Comparison of ENCODE assay signal across 8 mouse cellular contexts in genomic region chr4:59381007-59381743, GRCm38 (mm10). TPM values are rescaled to one million over a fixed set of nuclear protein-coding genes. Genes with fewer than 3 reads are reported as not detected.
DNase-seq lines count a peak whose midpoint lies in the region; ATAC-seq and TF ChIP-seq lines count a peak whose summit lies in the region.

No protein-coding gene starts in this region.

- H3K4me2 ChIP-seq in midbrain, embryonic 13.5 days (replicated peaks), result no peak overlapping the region

- H3K9me3 ChIP-seq in midbrain, embryonic 13.5 days, result no peaks in the 10 kb centered on the region

- H3K4me1 ChIP-seq in embryonic fibroblast, embryonic 13.5 days (ENCODE audit: control insufficient read depth, insufficient read depth, low read length), result no peaks in the 10 kb centered on the region
- H3K4me1 ChIP-seq in midbrain, embryonic 13.5 days (replicated peaks), result peaks cover 5% of the 10 kb centered on the region; the same call in 1 of the 2 replicates

- H3K27ac ChIP-seq in embryonic fibroblast, embryonic 13.5 days (ENCODE audit: insufficient read depth, low read length), result no peak overlapping the region
- H3K27ac ChIP-seq in midbrain, embryonic 13.5 days, result no peak overlapping the region

- TF ChIP-seq POLR2A in embryonic fibroblast, embryonic 13.5 days (IDR thresholded peaks at IDR 0.05; ENCODE audit: low read depth, low read length), result no peak

- 0 out of 2 replicates have a peak, but pooled peaks cover under 1% of the 10 kb centered on the region for H3K27me3 ChIP-seq in midbrain, embryonic 13.5 days

- no peaks in the 10 kb centered on the region for H3K36me3 ChIP-seq in midbrain, embryonic 13.5 days

- DNase-seq in MN1 (ENCODE audit: low spot score), result peak; percentile 56
- peak; percentile 36 for DNase-seq in adrenal gland, adult 8-10 months
- peak; percentile 73 for DNase-seq in heart, postnatal 4 days
- peak; percentile 87 for DNase-seq in layer of hippocampus, adult 9-10 months (ENCODE audit: low spot score)
- peak; percentile 67 for DNase-seq in testis, postnatal 10 days (ENCODE audit: low spot score)
- DNase-seq in B cell, adult 2 months, result no peak

- H3K9ac ChIP-seq in midbrain, embryonic 13.5 days (replicated peaks), result no peak overlapping the region

- H3K4me3 ChIP-seq in embryonic fibroblast, embryonic 13.5 days (ENCODE audit: insufficient read depth, low read length), result no peak overlapping the region
- no peak overlapping the region for H3K4me3 ChIP-seq in midbrain, embryonic 13.5 days (replicated peaks)

- peak; percentile 75 for TF ChIP-seq CTCF in embryonic fibroblast, embryonic 13.5 days (IDR thresholded peaks at IDR 0.05; ENCODE audit: borderline replicate concordance, insufficient read depth, low read length)

- peak; percentile 71; the same call in 1 of the 2 replicates for ATAC-seq in midbrain, embryonic 13.5 days

- 85% methylated on average over 13 of the region's 13 CpGs for WGBS in midbrain, embryonic 13.5 days

RNA-seq across cellular contexts. Expression of gene Susd1, which starts 57.3 kb away (rescaled TPM):
- 1 to 10 TPM; 3.7 to 7.8 (median 4.9) TPM for total RNA-seq in adrenal gland, adult 8-10 months (2022)
- 1.8 and 2.1 TPM in 2 replicates for polyA plus RNA-seq in embryonic fibroblast, embryonic 13.5 days (2011; ENCODE audit: insufficient read length, low read depth, missing spikeins)
- 1 to 10 TPM in 1 of 2 experiments, under 1 TPM in 1; 0.71 to 2.4 TPM for total RNA-seq in heart, postnatal 4 days (2021)
- polyA plus RNA-seq in midbrain, embryonic 13.5 days (2015; fragmentation: Nextera tagmentation; extraction: Ambion mirVana), result 1.1 and 1.4 TPM in 2 replicates

Comparison
In these comparisons a context has a peak if more than half of its experiments do, and no peak if none do; other contexts are left out.
1. DNase-seq: peak in MN1 (single experiment), adrenal gland, adult 8-10 months (single experiment), heart, postnatal 4 days (single experiment), layer of hippocampus, adult 9-10 months (single experiment) and testis, postnatal 10 days (single experiment); none in B cell, adult 2 months (0 of 2).